Mouse (Mus musculus) lung, adult 2 months (tissue): ENCODE results near the gene Zcchc24. TPM values are rescaled to one million over a fixed set of nuclear protein-coding genes. Genes with fewer than 3 reads are reported as not detected.

Experiments
- DNase-seq: peaks from one replicate; pipeline ENCODE4 v3.0.0; 2022
- H3K4me1 ChIP-seq: fragments of 200-500 bp; 2 replicates; pipeline ENCODE4 v1.6.1; 2011; ENCODE audit warnings: low read length; ENCODE audit not compliant: control insufficient read depth, insufficient read depth
- H3K4me3 ChIP-seq: fragments of 200-500 bp; replicated peaks from 2 replicates; pipeline ENCODE3; 2011; ENCODE audit warnings: low read depth, mild to moderate bottlenecking, control low read depth, low read length; ENCODE audit errors: extremely low read depth
- CTCF ChIP-seq: fragments of 200-500 bp; IDR thresholded peaks from 2 replicates; pipeline ENCODE4 v1.5.1; 2011; ENCODE audit warnings: mild to moderate bottlenecking, low read length, control low read depth; ENCODE audit not compliant: insufficient read depth
- POLR2A ChIP-seq: fragments of 200-500 bp; IDR thresholded peaks from 2 replicates; pipeline ENCODE4 v1.6.1; 2011; ENCODE audit warnings: low read depth, mild to moderate bottlenecking, control low read depth, low read length, borderline replicate concordance; ENCODE audit errors: extremely low read depth
- WGBS: fragments of 180-500 bp; shearing (Covaris S2); methylation state at CpG from one replicate; pipeline ENCODE4 v1.1.7; 2018; 5-methylcytosine and 5-hydroxymethylcytosine counted together
- polyA plus RNA-seq: library from polyadenylated mRNA; depleted of rRNA; stranded (reverse); fragments of >200 nt; gene quantifications from 2 replicates; pipeline ENCODE4 v1.2.3, GENCODE M21; 2012

The Zcchc24 gene
- polyA plus RNA-seq, 1 experiment: 41.7 TPM

- 44% methylated on average over 6 of the region's 6 CpGs for WGBS
- Histone ChIP-seq H3K4me3 (no peak overlapping the region), H3K4me1 (peaks cover 11% of the 10 kb centered on the region)
- no peak for TF ChIP-seq CTCF
- TF ChIP-seq POLR2A: no peak
- no peak for DNase-seq
Measured at GRCm38 (mm10) chr14:25693271-25693887, 75.5 kb downstream of the Zcchc24 start.

GRCm38 (mm10) chr14:25686983-25687901 lies 81.6 kb downstream of the Zcchc24 start:
- no peak overlapping the region for H3K4me3 ChIP-seq
- no peak for DNase-seq
- H3K4me1 ChIP-seq: no peaks in the 10 kb centered on the region
- 78% methylated on average over 10 of the region's 10 CpGs for WGBS
- TF ChIP-seq CTCF (no peak), POLR2A (no peak)

- DNase-seq: no peak
- H3K4me3 ChIP-seq: no peak overlapping the region
- TF ChIP-seq POLR2A (no peak), CTCF (no peak)
- WGBS: 40% methylated on average over 7 of the region's 7 CpGs
- no peaks in the 10 kb centered on the region for H3K4me1 ChIP-seq
Measured at GRCm38 (mm10) chr14:25686216-25686945, 82.5 kb downstream of the Zcchc24 start.

- no peak for DNase-seq
- 43% methylated on average over 6 of the region's 6 CpGs for WGBS
- no peak for TF ChIP-seq POLR2A
- no peak for TF ChIP-seq CTCF
- Histone ChIP-seq H3K4me3 (no peak overlapping the region), H3K4me1 (no peaks in the 10 kb centered on the region)
Measured at GRCm38 (mm10) chr14:25682020-25682419, 86.8 kb downstream of the Zcchc24 start.

- Histone ChIP-seq H3K4me1 (no peaks in the 10 kb centered on the region), H3K4me3 (no peak overlapping the region)
- WGBS: 67% methylated on average over 7 of the region's 7 CpGs
- no peak for DNase-seq
- TF ChIP-seq POLR2A (no peak), CTCF (no peak)
Measured at GRCm38 (mm10) chr14:25679625-25680024, 89.2 kb downstream of the Zcchc24 start.

- TF ChIP-seq POLR2A (no peak), CTCF (no peak)
- Histone ChIP-seq H3K4me3 (no peak overlapping the region), H3K4me1 (no peaks in the 10 kb centered on the region)
- no peak for DNase-seq
- WGBS: 50% methylated on average over 3 of the region's 3 CpGs
Measured at GRCm38 (mm10) chr14:25667587-25667986, 101.3 kb downstream of the Zcchc24 start.

GRCm38 (mm10) chr14:25666668-25667376 lies 102.0 kb downstream of the Zcchc24 start:
- no peaks in the 10 kb centered on the region for H3K4me1 ChIP-seq
- TF ChIP-seq POLR2A (no peak), CTCF (peak; percentile 15; the same call in 1 of the 2 replicates)
- DNase-seq: no peak
- H3K4me3 ChIP-seq: no peak overlapping the region
- 86% methylated on average over 2 of the region's 2 CpGs for WGBS

GRCm38 (mm10) chr14:25665314-25665970 lies 103.4 kb downstream of the Zcchc24 start:
- WGBS: 78% methylated on average over 19 of the region's 19 CpGs
- Histone ChIP-seq H3K4me1 (no peaks in the 10 kb centered on the region), H3K4me3 (no peak overlapping the region)
- TF ChIP-seq POLR2A (no peak), CTCF (no peak)
- DNase-seq: no peak
